Mouse (Mus musculus) fat pad, adult 2 months (tissue): ENCODE results near the gene Bank1.

Source experiments
- DNase-seq: peaks from one replicate; pipeline ENCODE4 v3.0.0-alpha.2; 2011; ENCODE audit warnings: low read depth, low spot score; ENCODE audit errors: extremely low read depth

The Bank1 gene

GRCm38 (mm10) chr3:136109411-136110139, 216.3 kb downstream of the Bank1 start:
- no peak for DNase-seq

GRCm38 (mm10) chr3:136106452-136106851, 219.4 kb downstream of the Bank1 start:
- DNase-seq: no peak

GRCm38 (mm10) chr3:136103339-136103738, 222.5 kb downstream of the Bank1 start:
- DNase-seq: no peak

- DNase-seq: no peak
Measured at GRCm38 (mm10) chr3:136100973-136101500, 224.8 kb downstream of the Bank1 start.

DNA sequence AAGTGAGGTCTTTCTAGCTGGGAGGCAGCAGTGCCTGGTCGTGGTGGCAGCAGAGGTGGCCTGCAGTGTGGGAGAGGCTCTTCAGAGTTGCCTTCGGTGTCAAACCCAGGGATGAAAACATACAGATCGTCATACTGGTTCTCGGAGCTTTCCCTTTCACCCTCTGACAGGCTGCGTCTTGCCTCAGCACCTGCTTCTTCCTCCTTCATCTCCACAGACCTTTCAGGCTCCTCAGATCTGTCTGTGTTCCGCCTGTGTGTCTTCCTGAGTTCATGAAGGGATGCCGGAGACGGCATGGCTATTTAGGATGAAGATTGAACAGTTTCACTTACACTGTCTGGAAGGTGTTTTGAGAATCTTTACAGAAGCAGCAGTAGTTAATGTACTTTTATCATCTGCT, 225.6 kb downstream of the Bank1 start:
- DNase-seq: no peak

DNA sequence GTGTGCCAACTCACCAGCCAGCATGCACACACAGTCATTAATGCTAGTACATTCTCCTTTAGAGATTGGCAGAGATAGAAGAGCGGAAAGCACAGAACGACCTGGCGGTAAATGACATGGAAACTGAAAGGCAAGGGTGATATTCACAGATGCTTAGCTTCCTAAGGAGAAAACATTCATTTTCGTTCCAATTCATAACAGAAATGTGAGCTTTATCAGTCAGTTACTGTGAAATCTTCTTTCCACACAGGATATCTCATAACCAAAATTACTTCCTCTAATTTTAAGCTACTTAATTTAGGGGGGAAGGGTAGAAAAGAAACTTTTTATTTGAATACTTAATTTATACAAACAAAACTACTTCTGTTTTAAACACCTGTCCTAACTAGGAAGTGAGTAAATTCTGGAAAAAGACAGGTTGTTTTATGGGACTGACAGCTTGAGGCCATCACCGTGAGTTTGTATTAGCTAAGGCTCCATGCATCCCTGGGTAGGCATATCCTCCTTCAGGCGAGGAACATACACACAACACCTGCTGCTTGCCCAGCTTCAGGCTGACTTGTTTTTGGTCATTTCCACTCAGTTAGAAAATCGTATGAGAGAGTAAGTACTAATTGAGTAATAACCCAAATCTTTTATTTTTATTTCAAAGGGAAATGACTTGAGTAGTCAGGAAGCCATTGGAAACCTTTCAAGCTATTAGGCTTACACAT, 238.8 kb downstream of the Bank1 start:
- no peak for DNase-seq

DNA sequence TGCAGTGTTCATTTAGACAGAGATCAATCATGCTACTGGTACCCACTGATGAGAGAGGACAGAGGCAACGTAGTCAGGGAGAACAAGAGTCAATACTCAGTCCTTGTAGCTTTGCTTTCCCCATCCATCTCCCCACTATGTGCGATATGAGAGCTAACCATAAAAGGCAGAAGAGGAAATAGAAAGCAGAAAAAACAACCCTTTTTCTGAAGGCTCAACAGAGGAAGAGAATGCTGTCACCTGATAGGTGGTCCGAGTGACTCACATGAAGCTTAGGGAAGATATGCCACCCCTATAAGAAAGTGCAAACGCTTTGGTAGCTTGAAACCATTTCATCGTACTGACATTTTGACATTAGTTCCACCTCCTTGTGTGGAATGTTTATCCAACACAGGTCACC, 239.4 kb downstream of the Bank1 start:
- DNase-seq: no peak

- no peak for DNase-seq
Measured at GRCm38 (mm10) chr3:136085077-136085476, 240.8 kb downstream of the Bank1 start.

- DNase-seq: no peak
Measured at GRCm38 (mm10) chr3:136084066-136084465, 241.8 kb downstream of the Bank1 start.

DNA sequence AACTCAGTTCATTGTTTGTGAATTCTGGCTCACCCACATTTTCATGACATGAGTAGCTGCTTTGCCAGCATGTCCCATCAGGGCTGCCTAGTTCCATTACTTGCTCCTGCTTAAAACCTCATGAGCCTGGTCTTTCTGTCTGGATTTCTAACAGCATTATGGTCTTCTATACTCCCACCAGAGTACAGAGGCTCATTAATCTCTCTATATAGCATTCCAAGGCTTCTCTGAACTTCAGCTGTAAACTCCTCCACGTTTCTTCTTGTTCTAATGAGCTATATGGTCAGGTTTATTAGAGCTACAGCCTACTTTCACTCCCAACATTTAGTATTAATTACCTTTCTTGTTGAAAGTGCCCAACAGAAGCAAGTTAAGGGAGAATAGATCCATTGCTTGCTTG, 244.6 kb downstream of the Bank1 start:
- DNase-seq: no peak

GRCm38 (mm10) chr3:136078535-136078934, 247.3 kb downstream of the Bank1 start:
- no peak for DNase-seq

DNA sequence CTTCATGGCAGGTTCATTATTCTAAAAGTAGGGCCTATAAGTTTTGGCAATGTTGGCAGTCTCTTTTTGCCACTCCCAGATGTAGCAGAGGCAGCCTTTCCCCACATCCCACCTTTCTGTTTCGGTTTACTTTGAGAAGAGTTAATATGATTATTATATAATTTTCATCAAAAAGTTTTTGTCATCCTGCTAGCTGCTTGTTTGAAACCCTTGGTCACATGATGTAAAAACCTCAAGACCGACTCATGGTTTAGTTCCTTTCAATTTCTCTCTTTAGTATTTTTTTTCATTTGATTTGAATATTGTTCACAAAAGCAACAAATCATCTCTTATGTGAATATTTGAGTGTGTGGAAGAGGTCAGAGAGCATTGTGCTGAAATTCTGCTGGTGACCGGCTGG, 255.5 kb downstream of the Bank1 start:
- no peak for DNase-seq

- no peak for DNase-seq
Measured at GRCm38 (mm10) chr3:136061907-136062306, 264.0 kb downstream of the Bank1 start.

- DNase-seq: no peak
Measured at GRCm38 (mm10) chr3:136050635-136051034, 275.2 kb downstream of the Bank1 start.

GRCm38 (mm10) chr3:136050215-136050614, 275.7 kb downstream of the Bank1 start:
- no peak for DNase-seq

- DNase-seq: no peak
Measured at GRCm38 (mm10) chr3:136048026-136048425, 277.8 kb downstream of the Bank1 start.

- no peak for DNase-seq
Measured at GRCm38 (mm10) chr3:136045381-136045780, 280.5 kb downstream of the Bank1 start.

DNA sequence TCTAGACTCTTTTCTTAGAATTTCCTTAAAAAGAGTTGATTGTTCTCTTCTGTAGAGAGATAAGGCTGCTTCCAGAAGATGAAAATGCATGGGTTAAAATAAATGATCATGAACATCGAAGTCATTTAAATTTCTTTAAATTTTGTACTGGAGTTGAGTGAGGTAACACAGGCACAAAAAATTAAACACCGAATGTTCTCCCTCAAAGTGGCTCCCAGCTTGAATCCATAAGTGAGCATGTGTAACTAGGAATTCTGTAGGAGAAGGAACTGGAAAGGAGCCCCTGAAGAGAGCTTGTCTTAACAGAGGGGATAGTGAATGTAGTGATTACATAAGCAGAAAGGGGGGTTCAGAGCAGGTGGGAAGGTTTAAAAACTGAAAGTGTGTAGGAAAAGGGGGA, 285.8 kb downstream of the Bank1 start:
- DNase-seq: no peak

DNA sequence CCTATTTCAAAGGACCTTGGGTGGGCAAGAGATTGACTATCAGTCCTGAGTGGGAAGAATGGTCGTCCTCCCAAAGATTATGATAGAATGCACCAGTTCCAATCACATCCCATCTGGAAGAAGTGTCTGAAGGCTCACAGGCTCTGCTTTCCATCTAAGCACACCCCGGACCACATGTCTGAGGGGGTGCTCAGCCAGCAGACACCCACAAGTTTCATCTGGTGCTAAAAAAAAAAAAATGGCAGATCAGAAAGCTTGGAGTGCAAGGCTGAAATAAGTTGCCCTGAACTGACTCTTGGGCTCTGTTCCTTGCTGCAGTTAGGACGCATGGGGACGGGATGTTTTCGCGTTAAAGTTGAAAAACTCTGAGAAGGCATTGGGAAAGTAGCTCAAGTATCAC, 286.4 kb downstream of the Bank1 start:
- DNase-seq: no peak

DNA sequence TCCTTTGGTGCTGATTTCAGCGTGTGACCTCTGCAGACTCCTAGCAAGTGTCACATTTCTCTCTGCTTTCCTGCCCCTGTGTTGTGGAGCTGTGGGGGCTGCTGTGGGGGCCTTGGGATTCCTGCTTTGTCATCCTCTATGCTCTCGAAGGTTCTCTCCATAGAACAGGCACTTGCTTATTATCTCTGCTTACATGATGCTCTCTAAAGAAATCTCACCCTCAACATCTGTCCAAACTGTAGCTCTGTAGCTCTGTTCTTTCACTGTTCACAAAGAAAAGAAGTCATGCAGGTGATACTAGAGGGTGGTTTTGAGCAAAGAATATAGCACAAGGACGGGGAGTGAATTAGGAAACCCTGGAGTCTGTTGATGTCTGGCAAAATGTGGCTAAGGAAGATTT, 288.6 kb downstream of the Bank1 start:
- DNase-seq: no peak

- no peak for DNase-seq
Measured at GRCm38 (mm10) chr3:136035784-136036183, 290.1 kb downstream of the Bank1 start.

GRCm38 (mm10) chr3:136024876-136025275, 301.0 kb downstream of the Bank1 start:
- no peak for DNase-seq
